Mouse (Mus musculus) embryonic facial prominence, embryonic 12.5 days (tissue): ENCODE data around the gene Piwil4. TPM values are rescaled to one million over a fixed set of nuclear protein-coding genes. Genes with fewer than 3 reads are reported as not detected.
A peak's percentile ranks its signal among the peaks of the same experiment; 100 is the strongest.

Experiments used
- ATAC-seq: fragments of 200-750 bp; cut with Nextera tagmentation; 2 replicates; pipeline ENCODE4 v1.8.0; 2017; ENCODE audit not compliant: insufficient number of reproducible peaks, insufficient read depth, low FRiP score, low TSS enrichment
- H3K27ac ChIP-seq: fragments of 300-500 bp; sonication (generic); 2 replicates; pipeline ENCODE4 v1.5.1; 2016; ENCODE audit warnings: mild to moderate bottlenecking
- H3K27me3 ChIP-seq: fragments of 300-500 bp; sonication (generic); 2 replicates; pipeline ENCODE4 v1.6.1; 2016; ENCODE audit warnings: mild to moderate bottlenecking, moderate library complexity
- H3K36me3 ChIP-seq: fragments of 300-500 bp; sonication (generic); 2 replicates; pipeline ENCODE4 v1.6.1; 2016; ENCODE audit warnings: mild to moderate bottlenecking
- H3K4me1 ChIP-seq: fragments of 300-500 bp; sonication (generic); 2 replicates; pipeline ENCODE4 v1.6.1; 2016
- H3K4me2 ChIP-seq: fragments of 300-500 bp; sonication (generic); replicated peaks from 2 replicates; pipeline ENCODE4 v1.6.1; 2016; ENCODE audit warnings: mild to moderate bottlenecking, moderate library complexity
- H3K4me3 ChIP-seq: fragments of 300-500 bp; sonication (generic); 2 replicates; pipeline ENCODE4 v1.5.1; 2016; ENCODE audit warnings: mild to moderate bottlenecking
- H3K9ac ChIP-seq: fragments of 300-500 bp; sonication (generic); 2 replicates; pipeline ENCODE4 v1.6.1; 2016; ENCODE audit warnings: mild to moderate bottlenecking, moderate library complexity
- H3K9me3 ChIP-seq: fragments of 300-500 bp; sonication (generic); 2 replicates; pipeline ENCODE4 v1.6.1; 2016; ENCODE audit warnings: mild to moderate bottlenecking, moderate library complexity
- WGBS: fragments of 180-500 bp; shearing (Covaris S2); methylation state at CpG from one replicate; pipeline ENCODE4 v1.1.7; 2016; 5-methylcytosine and 5-hydroxymethylcytosine counted together
- polyA plus RNA-seq: library from polyadenylated mRNA; unstranded; fragments of >200 nt; fragmentation: Nextera tagmentation; extraction: Ambion mirVana; gene quantifications from 2 replicates; pipeline ENCODE4 v1.2.1, GENCODE M21; 2016

The Piwil4 gene
- 0.08 and 0.18 TPM in 2 replicates for polyA plus RNA-seq

DNA sequence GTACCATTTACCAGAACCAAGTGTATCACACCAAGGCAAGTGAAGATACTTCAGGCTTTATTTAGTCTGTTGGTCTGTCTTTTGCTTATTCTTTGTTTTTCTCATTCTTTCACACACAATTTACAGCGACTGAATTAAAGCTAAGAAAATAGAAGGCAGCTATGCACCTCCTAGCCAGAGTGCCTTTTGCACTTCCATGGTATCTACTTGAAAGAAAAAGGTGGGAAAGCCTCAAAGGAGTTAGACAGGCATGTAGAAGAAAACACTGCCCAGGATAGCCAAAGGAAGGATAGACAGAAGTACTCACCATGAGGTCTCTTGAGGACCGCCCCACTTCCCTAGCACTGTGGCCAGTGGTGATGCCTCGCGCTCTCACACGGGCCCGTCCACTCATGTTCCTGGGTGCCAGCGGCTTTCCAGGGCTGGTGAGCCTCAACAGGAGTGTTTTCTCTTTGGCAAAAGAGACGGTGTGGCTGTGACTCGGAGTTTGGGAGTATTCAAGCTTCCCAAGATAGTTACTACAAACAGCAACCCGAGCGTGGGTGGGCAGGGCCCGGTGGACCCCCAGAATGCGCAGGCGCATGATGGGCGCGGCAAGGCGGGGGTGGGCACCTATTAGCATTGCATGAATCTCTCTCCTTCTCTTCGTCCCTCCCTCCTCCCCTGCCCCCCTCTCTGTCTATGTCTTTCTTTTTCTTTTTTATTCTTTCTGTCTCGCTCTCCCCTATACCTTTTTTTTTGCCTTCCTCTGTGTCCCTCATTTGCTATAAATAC lies at the start of gene Piwil4:
Gene Piwil4, minus strand, starts transcription at position 583 of the 774 bp plus-strand sequence.
- H3K4me3 ChIP-seq: no peak within 1 kb of the TSS
- ATAC-seq: no peak
- H3K9ac ChIP-seq: no peak within 1 kb of the TSS
- no peaks in the 10 kb centered on the region for H3K36me3 ChIP-seq
- no peak within 1 kb of the TSS for H3K27ac ChIP-seq
- no peaks in the 10 kb centered on the region for H3K9me3 ChIP-seq
- 84% methylated on average over 19 of the region's 19 CpGs for WGBS
- H3K4me2 ChIP-seq: no peak within 1 kb of the TSS
- no peaks in the 10 kb centered on the region for H3K4me1 ChIP-seq
- H3K27me3 ChIP-seq: no peaks in the 10 kb centered on the region

DNA sequence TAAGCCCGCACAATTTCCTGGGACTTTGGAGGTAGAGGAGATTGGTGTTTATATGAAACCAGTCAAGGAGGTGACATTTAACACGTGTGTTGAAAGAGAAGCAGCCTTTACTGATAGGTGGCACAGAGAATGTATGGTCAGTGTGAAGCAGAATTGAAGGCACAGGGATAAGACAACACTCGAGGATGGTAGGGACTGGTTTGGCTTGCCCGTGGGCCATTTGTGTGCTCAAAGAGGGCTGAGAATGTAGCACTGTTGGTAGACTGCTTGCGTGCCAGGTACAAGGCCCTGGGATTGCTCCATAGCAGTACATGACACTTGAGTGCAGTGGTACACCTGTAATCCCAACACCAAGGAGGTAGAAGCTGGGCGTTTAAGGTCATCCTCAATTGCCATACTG lies 46.8 kb upstream of the Piwil4 start:
- H3K9ac ChIP-seq: no peak overlapping the region
- no peak overlapping the region for H3K27ac ChIP-seq
- no peak overlapping the region for H3K4me3 ChIP-seq
- no peak for ATAC-seq
- no peaks in the 10 kb centered on the region for H3K9me3 ChIP-seq
- H3K4me2 ChIP-seq: no peak overlapping the region
- WGBS: 85% methylated on average over 6 of the region's 6 CpGs
- peaks cover 31% of the 10 kb centered on the region for H3K36me3 ChIP-seq
- peaks cover 5% of the 10 kb centered on the region; the same call in 1 of the 2 replicates for H3K4me1 ChIP-seq
- no peaks in the 10 kb centered on the region for H3K27me3 ChIP-seq

DNA sequence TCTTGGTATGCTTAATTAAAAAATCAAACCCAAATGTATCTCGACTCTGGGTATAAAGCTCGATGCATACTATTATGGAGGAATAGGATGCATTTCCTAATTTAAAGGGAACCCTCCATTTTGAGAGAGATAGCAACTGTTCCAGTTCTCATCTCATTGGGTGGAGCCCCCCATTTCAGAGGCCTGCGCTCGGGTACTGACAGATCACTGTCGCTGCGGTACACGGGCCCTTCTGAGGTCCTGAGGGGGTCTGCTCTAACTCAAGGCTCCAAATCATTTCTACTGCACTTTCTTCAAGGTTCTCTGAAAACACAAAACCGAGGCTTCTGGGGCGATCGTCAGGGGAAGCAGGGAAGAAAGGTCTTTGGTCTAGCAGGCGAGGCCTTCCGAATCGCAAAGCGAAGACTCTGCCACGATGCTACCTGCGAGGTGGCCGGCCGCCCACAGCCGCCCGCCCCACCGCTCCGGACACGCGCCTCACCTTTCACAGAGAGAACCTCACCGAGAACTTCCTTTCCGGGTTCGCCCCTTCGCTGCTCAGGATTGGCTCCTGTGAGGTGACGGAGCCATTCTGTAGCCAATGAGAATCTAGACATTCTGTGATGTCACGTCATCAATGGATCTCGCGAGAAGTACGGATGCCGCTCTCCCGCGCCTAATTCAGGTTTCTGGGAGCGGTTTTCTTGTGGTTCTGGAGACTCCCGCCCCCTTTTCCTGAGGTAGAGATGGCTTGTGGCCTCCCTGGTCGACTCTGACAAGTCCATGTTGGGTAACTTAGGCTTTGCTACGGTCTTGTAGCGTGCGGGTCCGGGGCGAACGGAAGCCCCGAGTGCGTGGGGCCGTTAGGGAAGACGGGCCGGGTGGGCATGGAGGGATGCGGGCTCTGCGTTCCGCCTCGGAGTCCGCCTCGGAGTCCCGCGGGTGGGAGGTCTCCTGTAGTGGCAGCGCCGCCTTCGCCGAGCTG lies 43.8 kb upstream of the Piwil4 start, which contains the start of the genes Mre11a and Ankrd49:
Gene Mre11a, plus strand, starts transcription at position 616 of the 964 bp plus-strand sequence.
Gene Ankrd49, minus strand, starts transcription at position 818 of the 964 bp plus-strand sequence.
- Histone ChIP-seq H3K36me3 (peaks cover 37% of the 10 kb centered on the region), H3K27ac (peak within 1 kb of the TSS; percentile 96), H3K9me3 (no peaks in the 10 kb centered on the region), H3K27me3 (no peaks in the 10 kb centered on the region), H3K4me1 (peaks cover 5% of the 10 kb centered on the region; the same call in 1 of the 2 replicates), H3K4me2 (peak within 1 kb of the TSS; percentile 74), H3K4me3 (peak within 1 kb of the TSS; percentile 75), H3K9ac (peak within 1 kb of the TSS; percentile 78)
- 1% methylated on average over 62 of the region's 62 CpGs for WGBS
- peak; percentile 98 for ATAC-seq

DNA sequence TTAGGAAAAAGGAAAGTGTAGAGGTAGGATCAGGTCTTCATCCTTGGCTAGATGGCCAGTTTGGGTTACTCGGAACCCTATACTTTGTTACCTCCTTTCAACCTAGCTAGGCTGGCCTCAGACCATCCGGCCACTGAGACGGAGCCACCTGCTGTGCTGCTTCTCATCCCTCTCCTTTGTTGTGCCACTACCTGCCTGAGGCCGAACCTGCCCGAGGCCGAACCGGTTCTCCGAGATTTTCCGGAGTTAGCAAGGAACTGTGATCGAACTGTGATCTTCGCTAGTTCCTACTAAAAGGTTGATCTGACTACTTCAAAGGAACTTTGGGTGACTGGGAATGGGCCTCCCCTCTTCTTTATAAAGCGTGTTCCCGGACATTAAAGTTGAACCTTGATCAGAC lies 37.8 kb upstream of the Piwil4 start:
- 29% methylated on average over 13 of the region's 13 CpGs for WGBS

DNA sequence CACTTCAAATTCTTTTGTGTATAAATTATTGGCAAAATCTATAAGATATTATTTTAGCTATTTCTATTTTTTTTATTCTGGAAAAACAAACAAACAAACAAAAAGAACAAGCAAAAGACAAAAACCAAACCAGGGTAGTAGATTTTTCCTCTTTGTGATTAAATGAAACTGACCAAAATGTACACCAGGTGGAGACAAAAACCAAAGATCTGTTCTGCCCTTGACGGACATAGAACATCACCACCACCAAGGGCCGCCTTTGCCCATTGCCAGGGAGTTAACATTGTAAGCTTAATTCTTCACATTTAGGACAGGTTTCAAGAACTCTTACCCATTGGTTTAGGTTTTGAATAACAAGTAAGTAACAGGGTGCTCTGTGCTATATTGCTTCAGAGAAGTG lies 33.3 kb upstream of the Piwil4 start:
- Histone ChIP-seq H3K9ac (no peak overlapping the region), H3K27me3 (0 out of 2 replicates have a peak, but pooled peaks cover 4% of the 10 kb centered on the region), H3K4me2 (no peak overlapping the region), H3K4me1 (peaks cover 14% of the 10 kb centered on the region; the same call in 1 of the 2 replicates), H3K4me3 (no peak overlapping the region), H3K36me3 (no peaks in the 10 kb centered on the region), H3K27ac (no peak overlapping the region), H3K9me3 (no peaks in the 10 kb centered on the region)
- WGBS: 50% methylated on average over 2 of the region's 2 CpGs
- no peak for ATAC-seq

More for the DNA sequence above, 37.8 kb upstream of the Piwil4 start:
- ATAC-seq: no peak
- no peaks in the 10 kb centered on the region for H3K4me1 ChIP-seq
- H3K27me3 ChIP-seq: no peaks in the 10 kb centered on the region
- no peaks in the 10 kb centered on the region for H3K9me3 ChIP-seq
- no peak overlapping the region for H3K4me3 ChIP-seq
- H3K9ac ChIP-seq: no peak overlapping the region
- H3K27ac ChIP-seq: no peak overlapping the region
- H3K4me2 ChIP-seq: no peak overlapping the region
- peaks cover 17% of the 10 kb centered on the region for H3K36me3 ChIP-seq

DNA sequence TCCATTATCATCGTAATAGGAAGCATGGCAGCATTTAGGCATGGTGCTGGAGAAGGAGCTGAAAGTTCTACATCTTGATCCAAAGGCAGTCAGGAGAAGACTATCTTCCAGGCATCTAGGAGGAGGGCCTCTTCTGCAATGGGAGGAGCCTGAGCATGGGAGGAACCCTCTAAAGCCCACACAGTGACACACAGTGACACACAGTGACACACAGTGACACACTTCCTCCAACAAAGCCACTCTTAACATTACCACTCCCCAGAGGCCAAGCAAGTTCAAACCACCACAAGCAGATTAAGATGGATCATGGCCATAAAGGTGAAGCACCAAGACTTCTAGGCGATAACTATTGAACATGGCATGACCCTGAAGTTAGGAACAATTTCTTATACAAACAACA lies 31.5 kb upstream of the Piwil4 start:
- WGBS: 89% methylated on average over 2 of the region's 2 CpGs
- Histone ChIP-seq H3K4me2 (no peak overlapping the region), H3K4me1 (peaks cover 14% of the 10 kb centered on the region; the same call in 1 of the 2 replicates), H3K27me3 (0 out of 2 replicates have a peak, but pooled peaks cover 4% of the 10 kb centered on the region), H3K4me3 (no peak overlapping the region), H3K9me3 (no peaks in the 10 kb centered on the region), H3K27ac (no peak overlapping the region), H3K9ac (no peak overlapping the region), H3K36me3 (no peaks in the 10 kb centered on the region)
- ATAC-seq: no peak

DNA sequence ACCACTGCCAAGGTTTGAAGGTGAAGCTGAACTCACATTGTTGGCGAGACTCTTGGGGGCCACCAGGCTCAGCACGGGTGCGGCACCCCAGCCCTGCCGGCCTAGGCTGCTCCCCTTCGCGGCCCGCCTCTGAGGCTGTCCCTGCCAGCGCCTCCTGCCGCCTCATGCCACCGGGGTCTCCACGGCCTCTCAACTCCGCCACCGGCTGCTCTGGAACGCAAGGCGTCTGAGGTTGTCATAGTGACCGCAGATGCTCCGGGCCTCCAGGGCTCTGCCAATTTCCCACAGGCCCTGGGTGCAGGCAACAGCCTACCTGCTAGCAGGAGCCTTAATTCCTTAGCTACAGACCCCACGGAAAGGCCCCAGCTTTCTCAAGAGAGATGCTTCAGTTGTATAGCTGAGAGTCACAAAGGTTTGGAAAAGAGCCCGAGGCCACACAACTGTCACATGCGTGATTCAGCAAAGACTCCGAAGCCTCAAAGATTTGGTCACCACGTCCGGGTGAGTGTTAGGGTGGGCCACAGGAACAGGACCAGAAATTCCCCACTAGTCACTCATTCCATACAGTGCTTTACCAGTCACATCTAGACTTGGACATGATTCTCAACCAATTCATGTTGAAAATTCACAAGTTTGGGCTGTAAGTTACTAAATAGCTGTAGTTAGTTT lies 30.4 kb upstream of the Piwil4 start, which contains the start of gene 1700012B09Rik:
Gene 1700012B09Rik, minus strand, starts transcription at position 228 of the 669 bp plus-strand sequence.
- ATAC-seq: 0 out of 2 replicates have a peak, but pooled peaks have one; percentile 35
- WGBS: 17% methylated on average over 23 of the region's 23 CpGs
- H3K27me3 ChIP-seq: 0 out of 2 replicates have a peak, but pooled peaks cover 4% of the 10 kb centered on the region
- H3K4me1 ChIP-seq: peaks cover 14% of the 10 kb centered on the region; the same call in 1 of the 2 replicates
- no peak within 1 kb of the TSS for H3K4me3 ChIP-seq
- H3K9me3 ChIP-seq: no peaks in the 10 kb centered on the region
- no peak within 1 kb of the TSS for H3K27ac ChIP-seq
- peak within 1 kb of the TSS; percentile 10; the same call in 1 of the 2 replicates for H3K4me2 ChIP-seq
- no peaks in the 10 kb centered on the region for H3K36me3 ChIP-seq
- H3K9ac ChIP-seq: no peak within 1 kb of the TSS

DNA sequence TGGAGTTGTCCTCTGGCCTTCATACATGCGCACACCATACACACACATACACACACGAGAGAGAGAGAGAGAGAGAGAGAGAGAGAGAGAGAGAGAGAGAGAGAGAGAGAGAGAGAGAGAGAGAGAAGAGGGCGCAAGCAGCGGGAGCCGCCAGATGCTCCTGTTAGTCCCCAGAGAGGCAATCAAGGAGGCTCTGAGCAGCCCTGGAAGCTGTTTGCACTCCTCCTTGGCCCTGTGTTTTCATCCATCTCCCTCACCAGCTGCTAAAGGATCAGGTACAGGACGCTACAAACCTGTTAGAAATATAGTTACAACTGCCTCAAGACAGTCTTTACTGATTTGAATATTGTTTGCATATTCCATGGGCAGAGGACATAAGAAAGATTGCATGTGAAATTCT lies 29.3 kb upstream of the Piwil4 start:
- Histone ChIP-seq H3K9me3 (no peaks in the 10 kb centered on the region), H3K4me1 (peaks cover 14% of the 10 kb centered on the region; the same call in 1 of the 2 replicates), H3K4me3 (no peak overlapping the region), H3K27ac (no peak overlapping the region), H3K27me3 (0 out of 2 replicates have a peak, but pooled peaks cover 4% of the 10 kb centered on the region), H3K36me3 (no peaks in the 10 kb centered on the region), H3K9ac (no peak overlapping the region), H3K4me2 (no peak overlapping the region)
- ATAC-seq: no peak
- WGBS: 52% methylated on average over 4 of the region's 6 CpGs

DNA sequence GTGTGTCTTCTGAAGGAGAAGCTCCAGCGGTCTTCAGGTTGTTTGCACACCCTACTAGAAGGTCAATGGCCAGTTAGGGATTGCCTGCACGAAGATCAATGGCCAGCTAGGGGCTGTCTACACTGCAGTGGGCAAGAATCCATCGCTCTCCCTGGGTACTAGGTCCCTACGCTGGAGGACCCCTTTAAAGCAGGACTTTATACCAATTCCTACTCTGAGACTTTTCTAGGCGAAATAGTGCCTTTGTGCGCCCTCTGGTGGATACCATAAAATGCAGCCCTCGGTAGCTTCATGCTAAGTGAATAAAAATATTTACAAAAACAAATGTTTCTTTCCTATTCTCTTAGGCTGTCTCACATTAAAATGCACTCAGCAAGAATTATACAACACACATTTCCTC lies 24.2 kb upstream of the Piwil4 start:
- WGBS: 26% methylated on average over 7 of the region's 7 CpGs
- Histone ChIP-seq H3K4me1 (peaks cover 2% of the 10 kb centered on the region; the same call in 1 of the 2 replicates), H3K9me3 (no peaks in the 10 kb centered on the region), H3K4me3 (no peak overlapping the region), H3K4me2 (no peak overlapping the region), H3K9ac (no peak overlapping the region), H3K27ac (no peak overlapping the region), H3K27me3 (no peaks in the 10 kb centered on the region), H3K36me3 (no peaks in the 10 kb centered on the region)
- ATAC-seq: no peak

DNA sequence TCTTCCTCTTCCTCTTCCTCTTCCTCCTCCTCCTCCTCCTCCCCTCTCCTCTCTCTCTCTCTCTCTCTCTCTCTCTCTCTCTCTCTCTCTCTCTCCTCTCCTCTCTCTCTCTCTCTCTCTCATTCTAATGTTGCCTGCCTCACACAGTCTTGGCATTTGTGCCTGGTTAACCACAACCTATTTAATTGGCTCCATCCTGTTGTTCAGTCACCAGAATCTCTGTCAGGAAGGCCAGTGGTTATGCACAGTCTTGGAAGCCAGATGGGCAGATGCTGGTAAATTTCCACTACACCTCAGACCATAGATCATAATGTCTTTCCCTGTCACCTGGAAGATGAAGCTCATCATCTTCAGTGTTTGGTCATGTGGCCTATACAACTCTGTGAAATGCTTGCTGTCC lies 18.7 kb upstream of the Piwil4 start:
- Histone ChIP-seq H3K27ac (no peak overlapping the region), H3K36me3 (no peaks in the 10 kb centered on the region), H3K9me3 (no peaks in the 10 kb centered on the region), H3K9ac (no peak overlapping the region), H3K27me3 (no peaks in the 10 kb centered on the region), H3K4me1 (no peaks in the 10 kb centered on the region), H3K4me3 (no peak overlapping the region), H3K4me2 (no peak overlapping the region)
- ATAC-seq: no peak

DNA sequence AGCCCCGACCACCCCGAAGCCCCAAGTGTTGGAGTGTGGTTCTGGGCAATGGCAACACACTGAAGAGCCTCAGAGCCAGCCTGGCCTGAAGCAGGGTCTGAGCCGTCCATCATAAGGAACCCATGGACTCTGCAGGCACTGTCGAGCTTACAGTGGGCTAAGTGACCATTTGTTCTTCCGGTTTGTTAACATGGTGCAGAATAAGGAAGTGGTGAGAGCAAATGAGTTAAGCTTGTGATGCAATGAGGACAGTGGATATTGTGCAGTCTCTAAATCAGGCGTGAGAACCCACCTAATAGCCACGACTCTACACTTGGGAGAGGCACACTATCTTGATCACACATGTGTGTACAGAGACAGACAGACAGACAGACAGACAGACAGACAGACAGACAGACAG lies 18.1 kb upstream of the Piwil4 start:
- H3K27ac ChIP-seq: no peak overlapping the region
- H3K9me3 ChIP-seq: no peaks in the 10 kb centered on the region
- no peak overlapping the region for H3K9ac ChIP-seq
- H3K4me3 ChIP-seq: no peak overlapping the region
- no peak for ATAC-seq
- H3K27me3 ChIP-seq: no peaks in the 10 kb centered on the region
- no peaks in the 10 kb centered on the region for H3K4me1 ChIP-seq
- 73% methylated on average over 7 of the region's 7 CpGs for WGBS
- H3K4me2 ChIP-seq: no peak overlapping the region
- H3K36me3 ChIP-seq: no peaks in the 10 kb centered on the region
